Mouse (Mus musculus) heart, embryonic 11.5 days (tissue): ENCODE measurements around the gene Gm3755. TPM values are rescaled to one million over a fixed set of nuclear protein-coding genes. Genes with fewer than 3 reads are reported as not detected.
"Not testable (repeated sequence)": the region's sequence is repeated elsewhere in the genome, so short reads cannot be mapped to it uniquely, and the experiment has no call there.

ENCODE experiments used
- ATAC-seq: fragments of 200-750 bp; cut with Nextera tagmentation; replicated peaks from 2 replicates; pipeline ENCODE4 v1.8.0; 2017; ENCODE audit warnings: moderate library complexity; ENCODE audit not compliant: insufficient number of reproducible peaks, low FRiP score, low TSS enrichment
- H3K27ac ChIP-seq: fragments of 300-500 bp; sonication (generic); 2 replicates; pipeline ENCODE4 v1.5.1; 2014; ENCODE audit warnings: mild to moderate bottlenecking, low read depth, low read length
- H3K27me3 ChIP-seq: fragments of 300-500 bp; sonication (generic); 2 replicates; pipeline ENCODE4 v1.6.1; 2014; ENCODE audit warnings: mild to moderate bottlenecking, low read length, mixed read lengths; ENCODE audit not compliant: control insufficient read depth, insufficient read depth
- H3K36me3 ChIP-seq: fragments of 300-500 bp; sonication (generic); 2 replicates; pipeline ENCODE4 v1.6.1; 2014; ENCODE audit warnings: mild to moderate bottlenecking, low read length, moderate library complexity, mixed read lengths; ENCODE audit not compliant: control insufficient read depth, insufficient read depth
- H3K4me1 ChIP-seq: fragments of 300-500 bp; sonication (generic); 2 replicates; pipeline ENCODE4 v1.6.1; 2014; ENCODE audit warnings: low read length; ENCODE audit not compliant: control insufficient read depth, insufficient read depth
- H3K4me2 ChIP-seq: fragments of 300-500 bp; sonication (generic); 2 replicates; pipeline ENCODE4 v1.6.1; 2014; ENCODE audit warnings: mild to moderate bottlenecking, moderate library complexity
- H3K4me3 ChIP-seq: fragments of 300-500 bp; sonication (generic); 2 replicates; pipeline ENCODE4 v1.5.1; 2014; ENCODE audit warnings: low read depth, low read length
- H3K9ac ChIP-seq: fragments of 300-500 bp; sonication (generic); 2 replicates; pipeline ENCODE4 v1.6.1; 2014; ENCODE audit warnings: mild to moderate bottlenecking, low read depth, low read length, moderate library complexity
- H3K9me3 ChIP-seq: fragments of 300-500 bp; sonication (generic); replicated peaks from 2 replicates; pipeline ENCODE4 v1.6.1; 2016; ENCODE audit warnings: low read length; ENCODE audit not compliant: control insufficient read depth
- WGBS: fragments of 180-500 bp; shearing (Covaris S2); extraction: QIAGEN DNeasy Blood & Tissue Kit; methylation state at CpG from one replicate; pipeline ENCODE4 v1.1.7; 2014; ENCODE audit not compliant: insufficient replicate concordance; 5-methylcytosine and 5-hydroxymethylcytosine counted together
- polyA plus RNA-seq: library from polyadenylated mRNA; unstranded; fragments of >200 nt; fragmentation: Nextera tagmentation; extraction: Ambion mirVana; gene quantifications from 2 replicates; pipeline ENCODE4 v1.2.1, GENCODE M21; 2014

The Gm3755 gene
- not detected in 2 replicates for polyA plus RNA-seq

DNA sequence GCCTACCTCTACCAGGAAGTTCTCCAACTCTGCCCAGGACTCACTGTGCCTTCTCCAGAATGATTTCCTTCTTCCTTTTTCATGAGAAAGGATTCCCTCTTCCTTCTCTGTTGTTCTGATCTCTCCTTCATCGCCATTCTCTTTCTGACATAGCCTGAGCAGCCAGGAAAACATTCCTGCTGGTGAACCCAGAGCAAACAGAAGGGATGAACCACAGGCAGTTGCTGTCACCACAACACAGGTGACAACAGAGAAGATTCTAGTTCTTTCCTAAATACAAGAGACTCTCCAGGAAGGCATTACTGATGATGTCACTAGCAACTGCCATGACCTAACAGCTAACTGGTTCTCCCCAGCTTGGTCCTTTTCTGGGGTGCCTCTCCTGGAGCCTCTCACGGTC is at the start of gene Gm3755:
Gene Gm3755, minus strand, starts transcription at position 101 of the 400 bp plus-strand sequence.
- not testable (repeated sequence) for H3K36me3 ChIP-seq, H3K27ac ChIP-seq, ATAC-seq, H3K4me1 ChIP-seq, H3K27me3 ChIP-seq, H3K9ac ChIP-seq, H3K4me3 ChIP-seq, H3K9me3 ChIP-seq, H3K4me2 ChIP-seq
- no CpG with 5 or more reads among the region's 2 CpGs for WGBS

DNA sequence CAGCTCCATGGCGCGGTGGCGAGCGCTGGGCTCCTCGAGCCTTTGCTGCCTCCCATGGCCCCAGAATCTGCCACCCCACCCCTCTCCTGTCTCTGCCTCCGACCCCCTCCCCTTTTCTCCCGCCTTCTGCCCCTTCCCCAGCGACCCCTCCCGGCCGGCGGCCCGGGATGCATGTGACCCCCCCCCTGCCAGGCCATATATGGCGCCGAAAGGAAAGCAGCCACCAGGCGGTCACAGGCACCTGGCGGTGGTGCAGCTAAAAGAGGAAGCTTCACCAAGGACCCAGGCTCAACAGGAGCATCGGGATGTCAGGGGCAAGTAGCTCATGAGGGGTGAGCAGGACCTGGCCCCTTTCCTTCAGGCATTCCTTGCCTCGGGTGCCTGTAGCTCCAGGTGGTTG is 38.0 kb upstream of the Gm3755 start:
- H3K4me2 ChIP-seq = peak overlapping the region; percentile 54
- not testable (repeated sequence) for H3K27ac ChIP-seq, H3K27me3 ChIP-seq, H3K9ac ChIP-seq, H3K36me3 ChIP-seq, H3K4me1 ChIP-seq, ATAC-seq, H3K9me3 ChIP-seq
- peak overlapping the region; percentile 38 for H3K4me3 ChIP-seq
- under 1% methylated on average over 12 of the region's 18 CpGs for WGBS

DNA sequence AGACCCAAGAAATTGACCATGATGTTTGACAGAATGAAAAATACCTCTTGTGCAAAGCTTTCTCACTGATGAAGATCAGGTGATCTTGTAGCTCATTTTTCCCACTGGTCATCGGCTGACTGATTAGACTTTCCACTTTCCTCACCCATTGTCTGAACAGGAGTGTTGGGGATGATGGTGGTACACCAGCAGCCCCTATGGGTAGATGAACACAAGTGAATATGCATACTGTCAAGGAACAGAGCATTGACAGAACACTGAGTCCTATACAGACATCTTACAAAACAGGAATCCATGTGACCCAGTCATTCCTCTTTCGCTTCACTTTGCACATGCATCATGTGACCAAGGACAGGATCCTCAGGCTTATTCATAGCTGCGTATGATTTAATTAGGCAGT is 32.9 kb upstream of the Gm3755 start, which contains the start of gene Gm3752:
Gene Gm3752, minus strand, starts transcription at position 101 of the 400 bp plus-strand sequence.
- H3K36me3 ChIP-seq, H3K4me1 ChIP-seq, H3K9ac ChIP-seq, H3K9me3 ChIP-seq, ATAC-seq, H3K27me3 ChIP-seq, H3K4me3 ChIP-seq, H3K27ac ChIP-seq, H3K4me2 ChIP-seq: not testable (repeated sequence)
- 33% methylated on average over 1 of the region's 3 CpGs for WGBS

DNA sequence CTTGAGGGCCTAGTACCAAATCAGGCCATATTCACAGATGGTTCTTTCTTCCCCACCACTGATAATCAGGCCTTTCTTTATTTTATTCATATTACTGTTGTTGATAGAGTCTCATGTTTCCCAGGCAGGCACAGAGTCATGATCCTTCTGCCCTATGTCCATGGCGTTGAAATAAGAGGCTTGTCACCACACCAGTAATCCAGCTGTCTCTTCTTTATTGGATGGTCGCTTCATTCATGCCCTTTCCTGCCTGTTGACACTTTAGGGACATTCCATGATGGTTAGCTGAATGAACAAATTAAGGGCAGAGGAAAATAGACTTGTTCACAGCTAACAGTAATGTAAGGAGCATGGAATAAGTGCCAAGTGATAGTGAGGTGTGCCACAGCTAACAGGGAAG is 28.2 kb downstream of the Gm3755 start:
- H3K27ac ChIP-seq, H3K9me3 ChIP-seq, H3K36me3 ChIP-seq, H3K4me3 ChIP-seq, ATAC-seq, H3K27me3 ChIP-seq, H3K4me1 ChIP-seq, H3K4me2 ChIP-seq, H3K9ac ChIP-seq: not testable (repeated sequence)
- WGBS = 56% methylated on average over 2 of the region's 2 CpGs

Other genes starting within 250 kb of the Gm3755 start
- gene Gm3727, start 186.2 kb downstream of the Gm3755 start, polyA plus RNA-seq = not detected in 2 replicates
- 2.9 and 3.6 TPM in 2 replicates for gene Gm3739, start 135.9 kb downstream of the Gm3755 start, polyA plus RNA-seq
- not detected in 2 replicates for gene Gm5797, start 118.5 kb downstream of the Gm3755 start, polyA plus RNA-seq
- gene Gm8374, start 85.8 kb downstream of the Gm3755 start, polyA plus RNA-seq = not detected in 2 replicates
- gene Gm3752, start 32.8 kb upstream of the Gm3755 start, polyA plus RNA-seq = 1.7 and 3.4 TPM in 2 replicates
- gene Gm3558, start 117.6 kb upstream of the Gm3755 start, polyA plus RNA-seq = 1.2 TPM in 1 of 2 replicates, not detected in the other
- not detected in 2 replicates for gene Gm10338, start 144.7 kb upstream of the Gm3755 start, polyA plus RNA-seq
- not detected in 2 replicates for gene Gm10128, start 193.1 kb upstream of the Gm3755 start, polyA plus RNA-seq